Mouse (Mus musculus) lung, adult 2 months (tissue): ENCODE results near the gene Camkv.

Source experiments
- CTCF ChIP-seq: fragments of 200-500 bp; IDR thresholded peaks from 2 replicates; pipeline ENCODE4 v1.5.1; 2011; ENCODE audit warnings: mild to moderate bottlenecking, low read length, control low read depth; ENCODE audit not compliant: insufficient read depth
- POLR2A ChIP-seq: fragments of 200-500 bp; IDR thresholded peaks from 2 replicates; pipeline ENCODE4 v1.6.1; 2011; ENCODE audit warnings: low read depth, mild to moderate bottlenecking, control low read depth, low read length, borderline replicate concordance; ENCODE audit errors: extremely low read depth

- TF ChIP-seq POLR2A (no peak), CTCF (peak; percentile 96)
Measured at GRCm38 (mm10) chr9:107904726-107905125, 30.7 kb upstream of the Camkv start.
